Mouse (Mus musculus) lung, postnatal 0 days (tissue): ENCODE measurements around the gene Tfcp2. TPM values are rescaled to one million over a fixed set of nuclear protein-coding genes. Genes with fewer than 3 reads are reported as not detected.
"Not testable (repeated sequence)": the region's sequence is repeated elsewhere in the genome, so short reads cannot be mapped to it uniquely, and the experiment has no call there.

ENCODE experiments used
- ATAC-seq: fragments of 200-750 bp; cut with Nextera tagmentation; 2 replicates; pipeline ENCODE4 v1.8.0; 2017; ENCODE audit warnings: moderate library complexity
- DNase-seq: peaks from one replicate; pipeline ENCODE4 v3.0.0-alpha.2; 2016; ENCODE audit warnings: low spot score
- H3K27ac ChIP-seq: fragments of 300-500 bp; sonication (generic); 2 replicates; pipeline ENCODE4 v1.5.1; 2014; ENCODE audit warnings: antibody characterized with exemption, mild to moderate bottlenecking, low read length, mixed read lengths
- H3K27me3 ChIP-seq: fragments of 300-500 bp; sonication (generic); replicated peaks from 2 replicates; pipeline ENCODE4 v1.6.1; 2014; ENCODE audit warnings: low read length, mixed read lengths; ENCODE audit not compliant: insufficient read depth
- H3K36me3 ChIP-seq: fragments of 300-500 bp; sonication (generic); 2 replicates; pipeline ENCODE4 v1.6.1; 2014; ENCODE audit warnings: low read length, mixed read lengths; ENCODE audit not compliant: insufficient read depth
- H3K4me1 ChIP-seq: fragments of 300-500 bp; sonication (generic); 2 replicates; pipeline ENCODE4 v1.6.1; 2014; ENCODE audit warnings: antibody characterized with exemption, low read depth, low read length, mixed read lengths; ENCODE audit not compliant: insufficient read depth
- H3K4me2 ChIP-seq: fragments of 300-500 bp; sonication (generic); replicated peaks from 2 replicates; pipeline ENCODE4 v1.6.1; 2014; ENCODE audit warnings: low read depth, mild to moderate bottlenecking, low read length, moderate library complexity, mixed read lengths
- H3K4me3 ChIP-seq: fragments of 300-500 bp; sonication (generic); 2 replicates; pipeline ENCODE4 v1.5.1; 2014; ENCODE audit warnings: low read depth, low read length
- H3K9ac ChIP-seq: fragments of 300-500 bp; sonication (generic); replicated peaks from 2 replicates; pipeline ENCODE4 v1.6.1; 2014; ENCODE audit warnings: low read depth, mild to moderate bottlenecking
- H3K9me3 ChIP-seq: fragments of 300-500 bp; sonication (generic); 2 replicates; pipeline ENCODE4 v1.6.1; 2016; ENCODE audit warnings: low read length, mixed read lengths
- CTCF ChIP-seq: IDR thresholded peaks from 2 replicates; pipeline ENCODE4 v1.5.1; 2016; ENCODE audit warnings: antibody characterized with exemption, mild to moderate bottlenecking
- EP300 ChIP-seq: IDR thresholded peaks from 2 replicates; pipeline ENCODE4 v1.6.1; 2016; ENCODE audit warnings: antibody characterized with exemption, mild to moderate bottlenecking, control low read depth
- WGBS: fragments of 180-500 bp; shearing (Covaris S2); extraction: QIAGEN DNeasy Blood & Tissue Kit; methylation state at CpG from one replicate; pipeline ENCODE4 v1.1.7; 2014; 5-methylcytosine and 5-hydroxymethylcytosine counted together
- polyA plus RNA-seq: library from polyadenylated mRNA; unstranded; fragments of >200 nt; fragmentation: Nextera tagmentation; extraction: Ambion mirVana; gene quantifications from 2 replicates; pipeline ENCODE4 v1.2.1, GENCODE M21; 2015

Gene Tfcp2
- polyA plus RNA-seq, 1 experiment from 2014 or later = 13.9 TPM

- WGBS = 57% methylated on average over 3 of the region's 3 CpGs
- H3K27me3 ChIP-seq = no peaks in the 10 kb centered on the region
- DNase-seq (no peak), ATAC-seq (no peak)
- H3K4me2 ChIP-seq = no peak overlapping the region
- TF ChIP-seq CTCF (no peak), EP300 (no peak)
- no peaks in the 10 kb centered on the region for H3K9me3 ChIP-seq
- no peak overlapping the region for H3K9ac ChIP-seq
- H3K4me1 ChIP-seq = peaks cover 9% of the 10 kb centered on the region; the same call in 1 of the 2 replicates
- no peak overlapping the region for H3K27ac ChIP-seq
- H3K36me3 ChIP-seq = no peaks in the 10 kb centered on the region
- H3K4me3 ChIP-seq = no peak overlapping the region
Measured at GRCm38 (mm10) chr15:100569239-100569638, 17.4 kb upstream of the Tfcp2 start.

- no peak overlapping the region for H3K27ac ChIP-seq
- no peaks in the 10 kb centered on the region for H3K4me1 ChIP-seq
- DNase-seq = no peak
- no peak overlapping the region for H3K4me2 ChIP-seq
- no peaks in the 10 kb centered on the region for H3K9me3 ChIP-seq
- no peak for TF ChIP-seq EP300
- TF ChIP-seq CTCF = no peak
- H3K36me3 ChIP-seq = no peaks in the 10 kb centered on the region
- no peaks in the 10 kb centered on the region for H3K27me3 ChIP-seq
- no peak overlapping the region for H3K4me3 ChIP-seq
- no peak overlapping the region for H3K9ac ChIP-seq
- no peak for ATAC-seq
- whole genome bisulfite sequencing = 53% methylated on average over 2 of the region's 2 CpGs
Measured at GRCm38 (mm10) chr15:100566531-100566930, 14.7 kb upstream of the Tfcp2 start.

- Histone ChIP-seq H3K4me3 (no peak overlapping the region), H3K27ac (no peak overlapping the region), H3K9me3 (no peaks in the 10 kb centered on the region), H3K4me2 (no peak overlapping the region), H3K9ac (no peak overlapping the region), H3K36me3 (no peaks in the 10 kb centered on the region), H3K27me3 (no peaks in the 10 kb centered on the region), H3K4me1 (no peaks in the 10 kb centered on the region)
- TF ChIP-seq CTCF (no peak), EP300 (no peak)
- ATAC-seq = no peak
- no peak for DNase-seq
- 68% methylated on average over 5 of the region's 5 CpGs for WGBS
Measured at GRCm38 (mm10) chr15:100557705-100558433, 6.1 kb upstream of the Tfcp2 start.

GRCm38 (mm10) chr15:100556378-100556777 lies 4.6 kb upstream of the Tfcp2 start:
- no peak overlapping the region for H3K27ac ChIP-seq
- H3K4me1 ChIP-seq = no peaks in the 10 kb centered on the region
- TF ChIP-seq EP300 = no peak
- TF ChIP-seq CTCF = no peak
- no peaks in the 10 kb centered on the region for H3K36me3 ChIP-seq
- H3K9me3 ChIP-seq = no peaks in the 10 kb centered on the region
- DNase-seq (no peak), ATAC-seq (no peak)
- H3K4me2 ChIP-seq = no peak overlapping the region
- no peaks in the 10 kb centered on the region for H3K27me3 ChIP-seq
- 78% methylated on average over 9 of the region's 9 CpGs for WGBS
- H3K9ac ChIP-seq = no peak overlapping the region
- no peak overlapping the region for H3K4me3 ChIP-seq

GRCm38 (mm10) chr15:100555965-100556364 lies 4.2 kb upstream of the Tfcp2 start:
- H3K9ac ChIP-seq = no peak overlapping the region
- H3K4me2 ChIP-seq = no peak overlapping the region
- 76% methylated on average over 5 of the region's 5 CpGs for WGBS
- DNase-seq (no peak), ATAC-seq (no peak)
- H3K27me3 ChIP-seq = no peaks in the 10 kb centered on the region
- no peak overlapping the region for H3K4me3 ChIP-seq
- H3K9me3 ChIP-seq = no peaks in the 10 kb centered on the region
- H3K36me3 ChIP-seq = no peaks in the 10 kb centered on the region
- no peak overlapping the region for H3K27ac ChIP-seq
- peaks cover 4% of the 10 kb centered on the region; the same call in 1 of the 2 replicates for H3K4me1 ChIP-seq
- TF ChIP-seq EP300 (no peak), CTCF (no peak)

- no peak for DNase-seq
- WGBS = 92% methylated on average over 4 of the region's 4 CpGs
- no peaks in the 10 kb centered on the region; the same call in 1 of the 2 replicates for H3K9me3 ChIP-seq
- H3K9ac ChIP-seq = no peak overlapping the region
- H3K27ac ChIP-seq = no peak overlapping the region
- peaks cover 6% of the 10 kb centered on the region; the same call in 1 of the 2 replicates for H3K4me1 ChIP-seq
- no peaks in the 10 kb centered on the region for H3K36me3 ChIP-seq
- no peaks in the 10 kb centered on the region for H3K27me3 ChIP-seq
- TF ChIP-seq EP300 (no peak), CTCF (peak; percentile 24; the same call in 1 of the 2 replicates)
- H3K4me2 ChIP-seq = no peak overlapping the region
- H3K4me3 ChIP-seq = no peak overlapping the region
- ATAC-seq = no peak
Measured at GRCm38 (mm10) chr15:100550280-100550679, 1.5 kb downstream of the Tfcp2 start.

GRCm38 (mm10) chr15:100543651-100544030 lies 8.2 kb downstream of the Tfcp2 start:
- not testable (repeated sequence) for ATAC-seq, H3K9me3 ChIP-seq, H3K9ac ChIP-seq

GRCm38 (mm10) chr15:100542876-100543650 lies 8.7 kb downstream of the Tfcp2 start:
- not testable (repeated sequence) for H3K27me3 ChIP-seq, H3K9me3 ChIP-seq, H3K4me2 ChIP-seq, H3K27ac ChIP-seq, H3K4me1 ChIP-seq, H3K9ac ChIP-seq, H3K36me3 ChIP-seq, H3K4me3 ChIP-seq, ATAC-seq, DNase-seq
- 97% methylated on average over 25 of the region's 28 CpGs for WGBS

More at GRCm38 (mm10) chr15:100543651-100544030, 8.2 kb downstream of the Tfcp2 start:
- not testable (repeated sequence) for H3K27ac ChIP-seq, H3K4me3 ChIP-seq, H3K4me1 ChIP-seq, H3K27me3 ChIP-seq, DNase-seq, H3K36me3 ChIP-seq, H3K4me2 ChIP-seq
- 97% methylated on average over 14 of the region's 14 CpGs for WGBS
